Mouse (Mus musculus) kidney, embryonic 14.5 days (tissue): ENCODE measurements around the gene Ift57. TPM values are rescaled to one million over a fixed set of nuclear protein-coding genes. Genes with fewer than 3 reads are reported as not detected.

Source experiments
- polyA plus RNA-seq: library from polyadenylated mRNA; unstranded; fragments of >200 nt; fragmentation: Nextera tagmentation; extraction: Ambion mirVana; gene quantifications from 2 replicates; pipeline ENCODE4 v1.2.1, GENCODE M21; 2014

The Ift57 gene
- polyA plus RNA-seq, 1 experiment from 2014 or later = 31.2 TPM

Other genes with a start within 250 kb of the Ift57 start
- gene Cd47, start 101.3 kb downstream of the Ift57 start, polyA plus RNA-seq = 72.8 and 82.9 TPM in 2 replicates